Mouse (Mus musculus): ENCODE data around the gene Map4k5. TPM values are rescaled to one million over a fixed set of nuclear protein-coding genes. Genes with fewer than 3 reads are reported as not detected.

Map4k5 gene
- polyA plus RNA-seq, 1 experiment from 2014 or later = 20.7 TPM

DNA sequence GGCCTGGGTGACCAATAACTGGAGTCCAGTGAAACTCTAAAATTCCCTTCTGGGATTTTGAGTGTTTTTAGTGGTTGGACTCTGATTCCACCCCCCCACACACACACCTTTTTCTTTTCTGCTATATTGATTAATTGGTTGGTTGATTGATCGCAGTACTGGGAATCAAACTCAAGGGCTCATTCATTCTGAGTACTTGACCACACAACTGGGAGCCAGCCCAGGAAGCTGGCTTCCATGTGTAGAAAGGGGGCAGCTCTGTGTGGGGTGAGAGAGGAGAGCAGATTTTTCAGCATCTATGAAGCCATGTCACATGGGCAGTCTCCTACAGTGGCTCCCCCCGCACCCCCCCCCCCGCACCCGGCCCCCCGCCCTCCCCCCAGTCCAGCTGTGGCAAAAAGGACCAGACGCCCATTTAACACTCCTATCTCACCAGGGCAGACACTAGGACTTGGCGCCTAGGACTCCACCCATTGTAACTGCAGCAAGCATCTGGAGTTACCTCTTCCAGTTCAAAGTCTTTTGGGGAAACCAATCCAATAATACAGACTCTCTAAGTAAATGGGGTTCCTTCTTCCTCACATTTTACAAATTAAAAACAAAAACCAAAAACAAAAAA is 133.6 kb downstream of the Map4k5 start:
- Histone ChIP-seq H3K27ac (peak overlapping the region; percentile 99), H3K4me1 (replicated peaks) (peaks cover 72% of the 10 kb centered on the region), H3K9me3 (replicated peaks) (no peaks in the 10 kb centered on the region), H3K36me3 (no peaks in the 10 kb centered on the region), H3K4me2 (peak overlapping the region; percentile 78), H3K9ac (peak overlapping the region; percentile 83), H3K4me3 (replicated peaks) (peak overlapping the region; percentile 36), H3K27me3 (no peaks in the 10 kb centered on the region)
- DNase-seq (peak; percentile 81), ATAC-seq (ENCODE audit: low read depth) (peak; percentile 77)
- WGBS (ENCODE audit: insufficient replicate concordance) = 6% methylated on average over 6 of the region's 7 CpGs

DNA sequence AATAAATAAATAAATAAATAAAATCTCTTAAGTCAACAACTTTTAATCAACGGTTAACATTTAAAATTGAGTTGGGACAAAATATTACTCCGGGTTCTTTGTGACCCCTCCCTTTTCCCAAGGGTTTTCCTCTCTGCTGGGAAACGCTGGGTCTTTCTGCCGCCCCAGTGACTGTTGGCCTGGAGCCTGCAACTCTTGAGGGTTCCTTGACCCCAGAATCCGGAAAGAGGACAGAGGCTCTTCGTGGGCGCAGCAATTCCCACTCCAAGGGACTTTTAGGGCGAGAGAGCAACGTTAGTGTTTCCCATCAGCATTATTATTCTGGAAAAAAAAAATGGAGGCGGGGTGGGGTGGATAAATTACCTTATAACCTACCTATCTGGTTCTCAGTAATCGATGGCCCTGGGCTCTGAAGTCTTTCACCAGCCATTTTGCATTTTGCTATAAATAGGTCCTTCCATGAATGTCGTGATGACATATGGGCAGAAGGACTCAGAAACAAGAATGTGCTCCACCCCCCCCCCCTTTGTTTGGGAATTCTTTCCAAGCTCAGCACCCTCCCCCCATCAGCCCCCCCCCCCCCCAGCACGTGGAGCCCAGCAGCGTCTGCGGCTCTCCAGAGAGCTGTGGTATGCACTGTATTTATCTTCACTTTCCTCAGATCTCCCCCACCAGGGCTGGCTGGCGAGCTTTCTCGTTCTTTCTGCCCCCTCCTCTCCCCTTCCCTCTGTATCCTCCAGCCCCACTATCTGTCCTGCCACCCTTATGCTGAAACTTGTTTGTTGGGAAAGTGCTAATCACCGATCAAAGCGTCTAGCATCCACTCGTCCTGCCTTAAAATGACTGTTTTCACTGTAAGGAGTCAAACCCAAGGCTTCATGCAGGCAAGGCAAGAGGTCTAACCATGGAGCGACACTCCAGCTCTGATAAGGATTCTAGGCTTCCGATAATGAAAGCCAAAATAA is 134.5 kb downstream of the Map4k5 start:
- WGBS (ENCODE audit: insufficient replicate concordance) = 3% methylated on average over 21 of the region's 22 CpGs
- Histone ChIP-seq H3K4me1 (replicated peaks) (peaks cover 72% of the 10 kb centered on the region), H3K4me2 (peak overlapping the region; percentile 78), H3K4me3 (replicated peaks) (peak overlapping the region; percentile 36), H3K36me3 (no peaks in the 10 kb centered on the region), H3K9ac (peak overlapping the region; percentile 83), H3K27ac (peak overlapping the region; percentile 99), H3K27me3 (no peaks in the 10 kb centered on the region), H3K9me3 (replicated peaks) (no peaks in the 10 kb centered on the region)
- peak; percentile 11 for ATAC-seq (ENCODE audit: low read depth)
- peak; percentile 52 for DNase-seq

DNA sequence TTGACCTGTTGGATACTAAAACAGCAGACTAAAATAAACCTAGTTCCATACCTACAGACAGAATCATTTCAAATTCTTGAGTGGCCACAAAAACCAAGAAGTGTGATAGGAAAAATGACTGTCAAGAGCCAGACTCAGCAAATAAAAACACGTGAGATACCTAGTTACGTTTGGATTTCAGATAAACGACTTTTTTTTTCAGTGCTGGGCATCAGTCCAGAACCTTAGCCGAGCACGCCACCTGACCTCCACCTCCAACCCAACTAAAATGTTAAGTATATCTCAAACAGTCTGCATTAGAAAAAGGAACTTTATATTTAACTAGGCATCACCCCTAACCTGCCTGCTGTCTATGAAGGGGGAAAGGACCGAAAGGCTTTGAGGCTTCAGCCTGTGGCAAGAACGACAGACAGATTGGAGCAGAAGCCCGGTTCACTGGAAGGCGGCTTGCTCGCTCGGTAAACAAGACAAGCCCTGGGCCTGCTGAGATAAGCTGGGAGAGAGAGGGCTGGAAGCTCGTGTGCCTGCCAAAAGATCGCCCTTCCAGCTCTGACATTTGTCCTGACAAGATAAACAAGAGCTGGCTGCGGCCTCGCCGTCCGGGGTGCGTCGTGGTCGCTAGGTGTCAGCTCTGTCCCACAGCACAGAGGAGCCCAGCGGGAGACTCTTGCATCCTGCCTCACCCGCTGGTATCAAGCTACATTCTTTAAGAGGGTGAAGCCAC is 135.4 kb downstream of the Map4k5 start:
- peak overlapping the region; percentile 36 for H3K4me3 ChIP-seq (replicated peaks)
- peaks cover 66% of the 10 kb centered on the region for H3K4me1 ChIP-seq (replicated peaks)
- H3K27me3 ChIP-seq = no peaks in the 10 kb centered on the region
- H3K9ac ChIP-seq = peak overlapping the region; percentile 83
- WGBS (ENCODE audit: insufficient replicate concordance) = 4% methylated on average over 22 of the region's 22 CpGs
- H3K27ac ChIP-seq = peak overlapping the region; percentile 99
- H3K9me3 ChIP-seq (replicated peaks) = no peaks in the 10 kb centered on the region
- peak; percentile 93 for ATAC-seq (ENCODE audit: low read depth)
- peak overlapping the region; percentile 78 for H3K4me2 ChIP-seq
- H3K36me3 ChIP-seq = no peaks in the 10 kb centered on the region
- peak; percentile 95 for DNase-seq

DNA sequence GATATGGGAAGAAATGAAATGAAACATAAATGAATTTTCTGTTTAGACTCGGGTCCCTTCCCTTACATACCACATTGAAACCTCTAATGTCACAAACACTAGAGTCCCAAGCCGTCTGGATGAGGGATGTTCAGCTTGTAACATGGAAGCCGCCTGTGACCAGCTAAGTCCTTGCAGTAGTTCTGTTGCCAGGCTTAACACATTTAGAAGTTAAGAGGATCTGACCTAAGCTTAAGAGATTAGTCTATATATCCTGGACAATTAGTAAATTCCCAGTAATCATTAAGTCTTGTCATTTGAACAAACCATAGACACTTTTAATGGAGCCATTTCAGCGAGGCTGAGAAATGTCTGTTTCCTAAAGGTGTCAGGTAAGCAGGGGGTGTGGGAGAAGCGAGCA is 137.0 kb downstream of the Map4k5 start:
- no peaks in the 10 kb centered on the region for H3K27me3 ChIP-seq
- H3K27ac ChIP-seq = peak overlapping the region; percentile 99
- no peaks in the 10 kb centered on the region for H3K9me3 ChIP-seq (replicated peaks)
- H3K9ac ChIP-seq = peak overlapping the region; percentile 72
- no peak overlapping the region for H3K4me3 ChIP-seq (replicated peaks)
- DNase-seq (no peak), ATAC-seq (ENCODE audit: low read depth) (no peak)
- H3K36me3 ChIP-seq = no peaks in the 10 kb centered on the region
- WGBS (ENCODE audit: insufficient replicate concordance) = 80% methylated on average over 5 of the region's 5 CpGs
- peaks cover 72% of the 10 kb centered on the region for H3K4me1 ChIP-seq (replicated peaks)
- H3K4me2 ChIP-seq = no peak overlapping the region

DNA sequence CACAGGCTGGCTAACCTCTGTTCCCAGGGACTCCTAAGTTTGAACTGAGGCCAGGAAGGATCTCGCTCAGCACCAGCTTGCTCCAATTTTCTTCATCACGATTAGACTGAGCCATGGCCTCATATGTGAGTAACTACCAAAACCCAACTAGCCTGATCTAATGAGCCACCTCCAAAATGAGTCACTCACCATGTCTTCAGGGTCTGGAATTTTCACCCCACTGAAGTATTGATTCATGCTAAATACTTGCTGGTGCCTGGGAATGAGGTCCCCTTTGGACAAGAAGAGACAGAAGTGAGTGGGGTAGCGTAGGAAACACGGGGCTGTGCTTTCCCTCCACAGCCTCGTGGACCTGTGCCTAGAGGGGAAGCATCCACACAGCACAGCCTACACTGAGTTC is 139.1 kb downstream of the Map4k5 start:
- no peaks in the 10 kb centered on the region for H3K27me3 ChIP-seq
- no peak overlapping the region for H3K4me2 ChIP-seq
- H3K36me3 ChIP-seq = no peaks in the 10 kb centered on the region
- peak overlapping the region; percentile 99 for H3K27ac ChIP-seq
- no peak overlapping the region for H3K9ac ChIP-seq
- H3K4me1 ChIP-seq (replicated peaks) = peaks cover 56% of the 10 kb centered on the region
- H3K4me3 ChIP-seq (replicated peaks) = no peak overlapping the region
- DNase-seq = no peak
- WGBS (ENCODE audit: insufficient replicate concordance) = 79% methylated on average over 5 of the region's 5 CpGs
- no peaks in the 10 kb centered on the region for H3K9me3 ChIP-seq (replicated peaks)
- ATAC-seq (ENCODE audit: low read depth) = no peak

MicroRNAs within 50 kb of the gene (microRNA counts, 519-probe panel; counts per million panel counts)
- microRNA mmu-miR-681 = 114 counts per million

Small RNA genes lying within 50 kb of the gene (microRNA-seq; reads per million reads assigned to microRNA genes)
- not detected for gene Mir681

Other genes starting within 250 kb of the Map4k5 start
- 3.1 and 3.4 TPM in 2 replicates for gene Sos2, start 211.3 kb downstream of the Map4k5 start, polyA plus RNA-seq (2015; fragmentation: Nextera tagmentation; extraction: Ambion mirVana)
- gene L2hgdh, start 168.3 kb downstream of the Map4k5 start, polyA plus RNA-seq (2015; fragmentation: Nextera tagmentation; extraction: Ambion mirVana) = 15.5 and 18.6 TPM in 2 replicates
- gene Atp5s, start 168.2 kb downstream of the Map4k5 start, polyA plus RNA-seq (2015; fragmentation: Nextera tagmentation; extraction: Ambion mirVana) = 21.1 and 21.2 TPM in 2 replicates
- 1.3 and 1.8 TPM in 2 replicates for gene Cdkl1, start 101.9 kb downstream of the Map4k5 start, polyA plus RNA-seq (2015; fragmentation: Nextera tagmentation; extraction: Ambion mirVana)
- gene Atl1, start 586 bp downstream of the Map4k5 start, polyA plus RNA-seq (2015; fragmentation: Nextera tagmentation; extraction: Ambion mirVana) = 1.4 and 1.5 TPM in 2 replicates
- 4.1 and 4.5 TPM in 2 replicates for gene Sav1, start 93.8 kb upstream of the Map4k5 start, polyA plus RNA-seq (2015; fragmentation: Nextera tagmentation; extraction: Ambion mirVana)
- gene Nin, start 220.5 kb upstream of the Map4k5 start, polyA plus RNA-seq (2015; fragmentation: Nextera tagmentation; extraction: Ambion mirVana) = 2.2 and 2.6 TPM in 2 replicates

Data from liver, embryonic 13.5 days (tissue).